Mouse (Mus musculus): ENCODE data around the gene Bsn.

GRCm38 (mm10) chr9:108055061-108055460, 135.1 kb downstream of the Bsn start:
- TF ChIP-seq POLR2A (IDR thresholded peaks at IDR 0.05; ENCODE audit: borderline replicate concordance, low read depth, low read length), result no peak
- no peak for TF ChIP-seq CTCF (IDR thresholded peaks at IDR 0.05; ENCODE audit: low read depth, low read length)
